Mouse (Mus musculus): ENCODE data around the gene Racgap1. TPM values are rescaled to one million over a fixed set of nuclear protein-coding genes. Genes with fewer than 3 reads are reported as not detected.

The Racgap1 gene
- polyA plus RNA-seq, 1 experiment from 2014 or later = 105 TPM

- H3K4me2 ChIP-seq = no peak overlapping the region
- H3K36me3 ChIP-seq = no peaks in the 10 kb centered on the region
- peaks cover 18% of the 10 kb centered on the region for H3K27me3 ChIP-seq
- no peak for ATAC-seq (ENCODE audit: insufficient number of reproducible peaks, low FRiP score, low TSS enrichment, low read depth)
- H3K27ac ChIP-seq = no peak overlapping the region
- no peak overlapping the region for H3K9ac ChIP-seq
- H3K4me3 ChIP-seq = no peak overlapping the region
- H3K9me3 ChIP-seq = no peaks in the 10 kb centered on the region
- H3K4me1 ChIP-seq = peaks cover 9% of the 10 kb centered on the region
- WGBS = 15% methylated on average over 13 of the region's 13 CpGs
Observed at GRCm38 (mm10) chr15:99678063-99678800, 26.8 kb upstream of the Racgap1 start.

DNA sequence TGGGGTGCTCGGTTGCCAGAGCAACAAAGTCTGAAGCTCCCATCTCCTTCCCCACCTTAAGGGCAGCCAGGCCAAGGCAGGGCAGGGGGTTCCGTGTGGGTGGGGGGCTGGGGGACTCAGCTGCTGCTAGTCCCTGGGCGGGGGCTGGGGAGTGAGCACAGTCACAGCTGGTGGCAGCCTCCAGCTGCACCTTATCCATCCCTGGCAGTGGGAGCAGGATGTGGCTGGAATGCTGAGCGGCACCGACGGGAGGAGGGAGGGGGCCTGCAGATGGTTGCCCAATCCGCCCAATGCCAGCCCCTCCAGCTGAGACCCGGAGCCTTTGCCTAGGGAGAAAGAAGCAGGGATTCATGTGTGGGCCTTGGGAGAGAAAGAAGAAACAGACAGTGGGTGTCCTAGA, 25.6 kb upstream of the Racgap1 start:
- H3K36me3 ChIP-seq = no peaks in the 10 kb centered on the region
- no peak overlapping the region for H3K4me3 ChIP-seq
- H3K4me2 ChIP-seq = no peak overlapping the region
- no peak overlapping the region for H3K27ac ChIP-seq
- WGBS = 48% methylated on average over 8 of the region's 8 CpGs
- peaks cover 29% of the 10 kb centered on the region for H3K27me3 ChIP-seq
- ATAC-seq (ENCODE audit: insufficient number of reproducible peaks, low FRiP score, low TSS enrichment, low read depth) = no peak
- H3K4me1 ChIP-seq = peaks cover 9% of the 10 kb centered on the region
- H3K9ac ChIP-seq = no peak overlapping the region
- no peaks in the 10 kb centered on the region for H3K9me3 ChIP-seq

GRCm38 (mm10) chr15:99674866-99675265, 23.4 kb upstream of the Racgap1 start:
- Histone ChIP-seq H3K9ac (no peak overlapping the region), H3K4me1 (peaks cover 22% of the 10 kb centered on the region), H3K4me2 (no peak overlapping the region), H3K4me3 (no peak overlapping the region), H3K27ac (no peak overlapping the region), H3K9me3 (no peaks in the 10 kb centered on the region), H3K36me3 (no peaks in the 10 kb centered on the region), H3K27me3 (peaks cover 51% of the 10 kb centered on the region)
- no peak for ATAC-seq (ENCODE audit: insufficient number of reproducible peaks, low FRiP score, low TSS enrichment, low read depth)
- 80% methylated on average over 3 of the region's 3 CpGs for WGBS

GRCm38 (mm10) chr15:99671783-99672182, 20.3 kb upstream of the Racgap1 start:
- Histone ChIP-seq H3K36me3 (no peaks in the 10 kb centered on the region), H3K4me1 (peaks cover 16% of the 10 kb centered on the region), H3K9me3 (no peaks in the 10 kb centered on the region), H3K4me2 (no peak overlapping the region), H3K27me3 (peaks cover 70% of the 10 kb centered on the region), H3K4me3 (no peak overlapping the region), H3K9ac (no peak overlapping the region), H3K27ac (no peak overlapping the region)
- 68% methylated on average over 14 of the region's 14 CpGs for WGBS
- no peak for ATAC-seq (ENCODE audit: insufficient number of reproducible peaks, low FRiP score, low TSS enrichment, low read depth)

DNA sequence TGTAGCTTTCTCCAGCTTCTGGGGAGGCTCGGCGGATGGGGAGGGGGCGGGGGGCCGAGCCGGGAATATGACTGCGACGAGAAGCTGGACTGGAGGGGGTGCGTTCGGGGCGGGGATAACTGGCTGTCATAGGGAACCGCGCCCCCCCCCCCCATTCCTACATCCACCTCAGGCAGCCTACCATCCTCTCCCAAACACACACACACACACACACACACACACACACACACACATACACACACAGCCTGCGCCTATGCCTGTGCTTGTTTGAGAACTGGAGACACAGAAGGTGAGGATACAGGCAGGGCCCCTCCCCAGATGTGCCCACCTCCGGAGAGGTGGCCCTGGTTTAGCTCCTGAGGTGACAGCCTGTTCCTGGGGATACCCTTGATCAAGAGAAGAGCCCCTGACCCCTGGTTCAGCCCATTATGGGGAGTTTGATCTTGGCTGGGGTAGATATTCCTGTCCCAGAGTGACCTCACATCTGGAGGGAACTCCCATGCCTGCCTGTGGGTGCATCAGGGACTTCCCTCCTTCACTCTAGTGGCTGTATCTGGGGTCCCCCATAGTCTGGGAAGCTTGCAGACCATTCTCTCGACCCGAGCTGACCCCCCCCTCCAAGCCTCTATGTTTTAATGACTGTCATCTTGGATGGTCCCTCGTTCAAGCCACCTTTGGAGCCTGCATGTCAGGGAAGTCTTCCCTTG, 19.7 kb upstream of the Racgap1 start:
- no peaks in the 10 kb centered on the region for H3K9me3 ChIP-seq
- WGBS = 33% methylated on average over 5 of the region's 17 CpGs
- ATAC-seq (ENCODE audit: insufficient number of reproducible peaks, low FRiP score, low TSS enrichment, low read depth) = no peak
- H3K9ac ChIP-seq = peak overlapping the region; percentile 37
- H3K27me3 ChIP-seq = peaks cover 77% of the 10 kb centered on the region
- H3K4me1 ChIP-seq = peaks cover 16% of the 10 kb centered on the region
- peak overlapping the region; percentile 98 for H3K4me2 ChIP-seq
- peak overlapping the region; percentile 57 for H3K4me3 ChIP-seq
- H3K27ac ChIP-seq = no peak overlapping the region
- no peaks in the 10 kb centered on the region for H3K36me3 ChIP-seq

DNA sequence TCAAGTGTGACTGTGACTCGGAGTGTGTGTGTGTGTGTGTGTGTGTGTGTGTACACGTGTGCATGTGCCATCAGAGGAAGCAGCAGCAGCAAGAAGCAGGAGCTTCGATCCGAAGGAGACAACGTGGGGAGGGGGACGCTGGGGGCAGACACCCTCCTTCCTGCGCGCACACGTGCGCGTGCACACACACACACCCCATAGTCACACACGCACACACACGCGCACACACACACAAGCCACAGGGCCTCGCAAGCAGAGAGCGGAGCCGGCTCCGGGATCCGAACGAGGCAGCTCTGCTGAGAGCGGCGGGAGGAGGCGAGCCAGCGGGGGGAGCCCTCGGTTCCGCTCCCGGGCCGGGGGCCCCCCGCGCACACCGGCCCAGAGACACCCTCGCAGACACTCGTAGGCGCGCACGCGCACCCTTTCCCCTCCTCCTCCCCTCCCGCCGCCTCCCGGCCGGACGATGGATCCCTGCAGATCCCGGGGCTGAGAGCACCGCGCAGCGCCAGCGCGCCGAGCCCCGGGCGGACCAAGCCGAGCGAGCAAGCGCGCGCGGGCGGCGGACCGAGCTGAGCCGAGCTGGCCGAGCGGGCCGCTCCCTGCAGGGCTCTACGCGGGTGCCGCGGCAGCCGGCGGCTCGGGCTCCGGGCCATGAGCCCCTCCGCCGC, 18.8 kb upstream of the Racgap1 start, which contains the start of gene Asic1:
Gene Asic1 (plus strand): TSS at position 215 of the 668 bp plus-strand sequence.
- no peaks in the 10 kb centered on the region for H3K9me3 ChIP-seq
- H3K27ac ChIP-seq = no peak within 1 kb of the TSS
- H3K4me1 ChIP-seq = peaks cover 16% of the 10 kb centered on the region
- peak; percentile 52; the same call in 1 of the 2 replicates for ATAC-seq (ENCODE audit: insufficient number of reproducible peaks, low FRiP score, low TSS enrichment, low read depth)
- under 1% methylated on average over 53 of the region's 74 CpGs for WGBS
- peaks cover 85% of the 10 kb centered on the region for H3K27me3 ChIP-seq
- H3K9ac ChIP-seq = peak within 1 kb of the TSS; percentile 37
- peak within 1 kb of the TSS; percentile 98 for H3K4me2 ChIP-seq
- H3K4me3 ChIP-seq = peak within 1 kb of the TSS; percentile 57
- H3K36me3 ChIP-seq = no peaks in the 10 kb centered on the region

DNA sequence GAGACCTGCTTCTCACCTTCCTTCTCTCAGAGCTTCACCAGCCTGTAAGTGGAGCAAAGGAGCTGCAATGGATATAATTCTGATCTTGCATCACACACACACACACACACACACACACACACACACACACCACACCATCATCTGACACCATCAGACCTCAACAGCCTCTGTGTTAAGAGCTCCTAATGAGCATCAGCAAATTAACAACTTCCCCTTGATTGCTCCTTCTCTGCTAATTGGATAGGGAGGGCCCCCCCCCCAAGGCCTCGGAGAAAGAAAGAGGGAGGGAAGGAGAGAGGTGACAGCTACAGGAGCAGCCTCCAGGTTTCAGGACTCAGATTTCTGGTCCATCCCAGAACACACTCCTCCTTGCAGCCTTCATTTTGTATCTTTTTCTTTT, 17.9 kb upstream of the Racgap1 start:
- Histone ChIP-seq H3K27ac (no peak overlapping the region), H3K9ac (no peak overlapping the region), H3K36me3 (no peaks in the 10 kb centered on the region), H3K4me2 (no peak overlapping the region), H3K4me3 (no peak overlapping the region), H3K27me3 (peaks cover 88% of the 10 kb centered on the region), H3K4me1 (peaks cover 25% of the 10 kb centered on the region), H3K9me3 (no peaks in the 10 kb centered on the region)
- no peak for ATAC-seq (ENCODE audit: insufficient number of reproducible peaks, low FRiP score, low TSS enrichment, low read depth)
- WGBS = 8% methylated on average over 1 of the region's 1 CpGs

DNA sequence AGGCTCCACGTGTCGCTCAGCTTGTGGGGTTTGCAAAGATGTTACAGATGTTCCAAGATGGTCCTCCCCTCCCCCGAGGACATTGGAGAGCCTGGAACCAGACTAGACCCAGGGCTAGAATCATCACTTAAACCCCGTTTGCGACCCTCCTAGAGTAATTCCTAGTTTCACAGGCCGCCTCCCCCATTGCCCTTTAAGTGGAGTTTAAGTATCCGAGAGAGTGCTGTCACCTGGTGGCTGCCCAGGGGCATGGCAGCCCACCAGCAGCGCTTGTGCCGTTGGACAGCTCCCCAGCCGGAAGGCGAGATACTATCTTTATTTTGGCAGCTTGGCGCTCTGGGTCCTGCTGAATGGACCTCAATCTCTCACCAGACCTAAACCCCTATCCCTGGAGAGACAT, 17.4 kb upstream of the Racgap1 start:
- Histone ChIP-seq H3K4me1 (peaks cover 30% of the 10 kb centered on the region), H3K36me3 (no peaks in the 10 kb centered on the region), H3K9me3 (no peaks in the 10 kb centered on the region), H3K4me2 (no peak overlapping the region), H3K4me3 (no peak overlapping the region), H3K9ac (no peak overlapping the region), H3K27ac (no peak overlapping the region), H3K27me3 (peaks cover 85% of the 10 kb centered on the region)
- no peak for ATAC-seq (ENCODE audit: insufficient number of reproducible peaks, low FRiP score, low TSS enrichment, low read depth)
- WGBS = 1% methylated on average over 12 of the region's 12 CpGs

DNA sequence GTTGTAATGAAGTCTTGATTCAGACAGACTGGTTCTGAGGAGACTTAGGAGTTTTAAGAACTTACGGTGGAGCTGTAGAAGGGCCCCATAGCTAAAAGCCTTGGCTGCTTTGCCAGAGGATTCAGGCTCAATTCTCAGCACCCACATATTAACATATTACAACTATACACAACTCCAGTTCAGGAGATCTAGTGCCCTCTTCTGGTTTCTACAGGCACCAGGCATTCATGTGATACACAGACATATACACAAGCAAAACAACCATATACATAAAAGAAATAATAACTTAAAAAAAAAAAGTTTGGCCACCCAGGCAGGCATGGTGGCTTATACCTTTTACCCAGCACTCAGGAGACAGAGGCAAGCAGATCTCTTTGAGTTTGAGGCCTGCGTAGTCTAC, 16.1 kb upstream of the Racgap1 start:
- H3K4me3 ChIP-seq = no peak overlapping the region
- H3K27ac ChIP-seq = no peak overlapping the region
- ATAC-seq (ENCODE audit: insufficient number of reproducible peaks, low FRiP score, low TSS enrichment, low read depth) = no peak
- H3K36me3 ChIP-seq = no peaks in the 10 kb centered on the region
- 100% methylated on average over 2 of the region's 2 CpGs for WGBS
- H3K4me1 ChIP-seq = peaks cover 31% of the 10 kb centered on the region
- H3K9ac ChIP-seq = no peak overlapping the region
- H3K27me3 ChIP-seq = peaks cover 72% of the 10 kb centered on the region
- H3K9me3 ChIP-seq = no peaks in the 10 kb centered on the region
- H3K4me2 ChIP-seq = no peak overlapping the region

- H3K9ac ChIP-seq = 0 out of 2 replicates have a peak overlapping the region, but pooled peaks have one; percentile 26
- peak overlapping the region; percentile 45 for H3K4me3 ChIP-seq
- H3K4me2 ChIP-seq = peak overlapping the region; percentile 87
- no peak for ATAC-seq (ENCODE audit: insufficient number of reproducible peaks, low FRiP score, low TSS enrichment, low read depth)
- H3K4me1 ChIP-seq = peaks cover 21% of the 10 kb centered on the region
- H3K27me3 ChIP-seq = peaks cover 50% of the 10 kb centered on the region
- H3K36me3 ChIP-seq = no peaks in the 10 kb centered on the region
- WGBS = under 1% methylated on average over 32 of the region's 52 CpGs
- H3K9me3 ChIP-seq = no peaks in the 10 kb centered on the region
- H3K27ac ChIP-seq = peak overlapping the region; percentile 50
Observed at GRCm38 (mm10) chr15:99664600-99665451, 13.4 kb upstream of the Racgap1 start.

DNA sequence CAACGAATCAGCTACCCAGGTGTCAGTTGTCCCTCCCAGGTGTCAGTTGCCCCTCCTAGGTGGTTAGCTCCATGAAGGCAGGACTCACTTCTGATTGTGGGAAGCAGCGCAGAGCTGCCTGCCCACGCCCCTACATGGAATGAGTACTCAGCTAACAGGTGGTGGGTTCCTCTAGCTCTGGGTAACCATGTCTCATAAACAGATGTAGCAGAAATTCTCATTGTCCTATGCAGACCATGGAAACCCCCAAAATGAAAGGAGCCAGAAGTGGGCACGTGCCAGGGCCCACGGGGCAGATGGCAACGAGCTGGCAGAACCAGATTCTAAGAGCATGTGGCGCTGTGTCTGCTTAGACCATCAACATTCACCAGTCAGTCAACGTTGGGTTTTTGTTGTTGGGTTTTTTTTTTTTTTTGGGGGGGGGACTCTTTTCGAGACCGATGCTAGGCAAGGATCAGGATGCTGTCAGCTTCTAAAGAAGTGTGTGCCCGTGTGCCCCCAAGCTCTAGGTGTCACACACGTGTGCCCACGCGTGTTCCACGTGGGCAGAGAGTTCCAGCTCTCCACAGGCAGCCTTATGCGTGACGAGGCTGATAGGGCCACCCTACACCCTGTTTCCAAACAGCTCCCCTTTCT, 12.6 kb upstream of the Racgap1 start:
- Histone ChIP-seq H3K4me1 (peaks cover 21% of the 10 kb centered on the region), H3K9me3 (no peaks in the 10 kb centered on the region), H3K9ac (0 out of 2 replicates have a peak overlapping the region, but pooled peaks have one; percentile 26), H3K36me3 (no peaks in the 10 kb centered on the region), H3K4me2 (peak overlapping the region; percentile 87), H3K4me3 (peak overlapping the region; percentile 45), H3K27ac (peak overlapping the region; percentile 50; the same call in 1 of the 2 replicates), H3K27me3 (peaks cover 43% of the 10 kb centered on the region)
- 4% methylated on average over 17 of the region's 17 CpGs for WGBS
- ATAC-seq (ENCODE audit: insufficient number of reproducible peaks, low FRiP score, low TSS enrichment, low read depth) = 0 out of 2 replicates have a peak, but pooled peaks have one; percentile 25

Measured in limb, embryonic 15.5 days (tissue).